Mouse (Mus musculus) olfactory bulb, adult 2 months (tissue): ENCODE measurements around the gene Vars.

ENCODE experiments used
- CTCF ChIP-seq: fragments of 200-500 bp; IDR thresholded peaks from 2 replicates; pipeline ENCODE4 v1.5.1; 2012; ENCODE audit warnings: low read depth, mild to moderate bottlenecking, low read length, moderate library complexity; ENCODE audit not compliant: insufficient read depth
- POLR2A ChIP-seq: fragments of 200-500 bp; IDR thresholded peaks from 2 replicates; pipeline ENCODE4 v1.6.1; 2012; ENCODE audit warnings: mild to moderate bottlenecking, low read depth, low read length, moderate library complexity; ENCODE audit not compliant: insufficient read depth

- TF ChIP-seq POLR2A (no peak), CTCF (no peak)
Measured at GRCm38 (mm10) chr17:35043794-35044193, 43.0 kb downstream of the Vars start.
